Mouse (Mus musculus): ENCODE data around the gene Cyld. TPM values are rescaled to one million over a fixed set of nuclear protein-coding genes. Genes with fewer than 3 reads are reported as not detected.

Cyld gene
- polyA plus RNA-seq, 1 experiment, result 26.8 TPM

GRCm38 (mm10) chr8:88664121-88664520, 32.7 kb upstream of the Cyld start:
- no peak for DNase-seq
- Histone ChIP-seq H3K27ac (ENCODE audit: insufficient read depth, low read length) (no peak overlapping the region), H3K4me3 (replicated peaks; ENCODE audit: insufficient read depth, low read depth, low read length) (no peak overlapping the region), H3K4me1 (ENCODE audit: control insufficient read depth, insufficient read depth, low read length) (peaks cover 11% of the 10 kb centered on the region), H3K27me3 (ENCODE audit: control insufficient read depth, insufficient read depth, low read length) (no peaks in the 10 kb centered on the region)
- WGBS, result 64% methylated on average over 16 of the region's 16 CpGs
- TF ChIP-seq CTCF (IDR thresholded peaks at IDR 0.05; ENCODE audit: borderline replicate concordance, insufficient read depth, low read depth, low read length) (no peak), POLR2A (IDR thresholded peaks at IDR 0.05; ENCODE audit: borderline replicate concordance, insufficient read depth, low read length) (no peak)

GRCm38 (mm10) chr8:88664947-88665346, 31.9 kb upstream of the Cyld start:
- 10% methylated on average over 19 of the region's 19 CpGs for WGBS
- DNase-seq, result peak; percentile 70 to 73
- peaks cover 11% of the 10 kb centered on the region for H3K4me1 ChIP-seq (ENCODE audit: control insufficient read depth, insufficient read depth, low read length)

GRCm38 (mm10) chr8:88666435-88666834, 30.4 kb upstream of the Cyld start:
- Histone ChIP-seq H3K27ac (ENCODE audit: insufficient read depth, low read length) (no peak overlapping the region), H3K4me1 (ENCODE audit: control insufficient read depth, insufficient read depth, low read length) (peaks cover 11% of the 10 kb centered on the region), H3K27me3 (ENCODE audit: control insufficient read depth, insufficient read depth, low read length) (no peaks in the 10 kb centered on the region), H3K4me3 (replicated peaks; ENCODE audit: insufficient read depth, low read depth, low read length) (no peak overlapping the region)
- 94% methylated on average over 1 of the region's 1 CpGs for WGBS
- no peak for DNase-seq
- TF ChIP-seq CTCF (IDR thresholded peaks at IDR 0.05; ENCODE audit: borderline replicate concordance, insufficient read depth, low read depth, low read length) (no peak), POLR2A (IDR thresholded peaks at IDR 0.05; ENCODE audit: borderline replicate concordance, insufficient read depth, low read length) (no peak)

More at GRCm38 (mm10) chr8:88664947-88665346, 31.9 kb upstream of the Cyld start:
- TF ChIP-seq POLR2A (IDR thresholded peaks at IDR 0.05; ENCODE audit: borderline replicate concordance, insufficient read depth, low read length), result no peak
- no peak for TF ChIP-seq CTCF (IDR thresholded peaks at IDR 0.05; ENCODE audit: borderline replicate concordance, insufficient read depth, low read depth, low read length)
- Histone ChIP-seq H3K4me3 (replicated peaks; ENCODE audit: insufficient read depth, low read depth, low read length) (peak overlapping the region; percentile 32), H3K27me3 (ENCODE audit: control insufficient read depth, insufficient read depth, low read length) (no peaks in the 10 kb centered on the region), H3K27ac (ENCODE audit: insufficient read depth, low read length) (no peak overlapping the region)

GRCm38 (mm10) chr8:88668400-88669086, 28.3 kb upstream of the Cyld start:
- no peak for DNase-seq
- no peak overlapping the region for H3K27ac ChIP-seq (ENCODE audit: insufficient read depth, low read length)
- peaks cover 11% of the 10 kb centered on the region for H3K4me1 ChIP-seq (ENCODE audit: control insufficient read depth, insufficient read depth, low read length)
- no peak overlapping the region for H3K4me3 ChIP-seq (replicated peaks; ENCODE audit: insufficient read depth, low read depth, low read length)
- WGBS, result 47% methylated on average over 14 of the region's 14 CpGs
- no peaks in the 10 kb centered on the region for H3K27me3 ChIP-seq (ENCODE audit: control insufficient read depth, insufficient read depth, low read length)
- TF ChIP-seq CTCF (IDR thresholded peaks at IDR 0.05; ENCODE audit: borderline replicate concordance, insufficient read depth, low read depth, low read length), result no peak
- no peak for TF ChIP-seq POLR2A (IDR thresholded peaks at IDR 0.05; ENCODE audit: borderline replicate concordance, insufficient read depth, low read length)

- TF ChIP-seq POLR2A (IDR thresholded peaks at IDR 0.05; ENCODE audit: borderline replicate concordance, insufficient read depth, low read length), result no peak
- TF ChIP-seq CTCF (IDR thresholded peaks at IDR 0.05; ENCODE audit: borderline replicate concordance, insufficient read depth, low read depth, low read length), result no peak
- WGBS, result 80% methylated on average over 6 of the region's 6 CpGs
- H3K27ac ChIP-seq (ENCODE audit: insufficient read depth, low read length), result no peak overlapping the region
Observed at GRCm38 (mm10) chr8:88670782-88671181, 26.0 kb upstream of the Cyld start.

GRCm38 (mm10) chr8:88671575-88671974, 25.3 kb upstream of the Cyld start:
- Histone ChIP-seq H3K27ac (ENCODE audit: insufficient read depth, low read length) (no peak overlapping the region), H3K4me3 (replicated peaks; ENCODE audit: insufficient read depth, low read depth, low read length) (no peak overlapping the region), H3K4me1 (ENCODE audit: control insufficient read depth, insufficient read depth, low read length) (no peaks in the 10 kb centered on the region), H3K27me3 (ENCODE audit: control insufficient read depth, insufficient read depth, low read length) (no peaks in the 10 kb centered on the region)
- no peak for DNase-seq
- WGBS, result 91% methylated on average over 10 of the region's 10 CpGs
- TF ChIP-seq POLR2A (IDR thresholded peaks at IDR 0.05; ENCODE audit: borderline replicate concordance, insufficient read depth, low read length), result no peak
- no peak for TF ChIP-seq CTCF (IDR thresholded peaks at IDR 0.05; ENCODE audit: borderline replicate concordance, insufficient read depth, low read depth, low read length)

More at GRCm38 (mm10) chr8:88670782-88671181, 26.0 kb upstream of the Cyld start:
- no peak overlapping the region for H3K4me3 ChIP-seq (replicated peaks; ENCODE audit: insufficient read depth, low read depth, low read length)
- no peak for DNase-seq
- H3K4me1 ChIP-seq (ENCODE audit: control insufficient read depth, insufficient read depth, low read length), result no peaks in the 10 kb centered on the region
- H3K27me3 ChIP-seq (ENCODE audit: control insufficient read depth, insufficient read depth, low read length), result no peaks in the 10 kb centered on the region

- no peak for DNase-seq
- Histone ChIP-seq H3K27ac (ENCODE audit: insufficient read depth, low read length) (no peak overlapping the region), H3K4me3 (replicated peaks; ENCODE audit: insufficient read depth, low read depth, low read length) (no peak overlapping the region), H3K4me1 (ENCODE audit: control insufficient read depth, insufficient read depth, low read length) (no peaks in the 10 kb centered on the region), H3K27me3 (ENCODE audit: control insufficient read depth, insufficient read depth, low read length) (no peaks in the 10 kb centered on the region)
- TF ChIP-seq CTCF (IDR thresholded peaks at IDR 0.05; ENCODE audit: borderline replicate concordance, insufficient read depth, low read depth, low read length) (no peak), POLR2A (IDR thresholded peaks at IDR 0.05; ENCODE audit: borderline replicate concordance, insufficient read depth, low read length) (no peak)
- 73% methylated on average over 5 of the region's 5 CpGs for WGBS
Observed at GRCm38 (mm10) chr8:88673859-88674258, 23.0 kb upstream of the Cyld start.
